Mouse (Mus musculus) heart, embryonic 11.5 days (tissue): ENCODE data around the gene Cpt1a. TPM values are rescaled to one million over a fixed set of nuclear protein-coding genes. Genes with fewer than 3 reads are reported as not detected.

Experiments used
- ATAC-seq: fragments of 200-750 bp; cut with Nextera tagmentation; replicated peaks from 2 replicates; pipeline ENCODE4 v1.8.0; 2017; ENCODE audit warnings: moderate library complexity; ENCODE audit not compliant: insufficient number of reproducible peaks, low FRiP score, low TSS enrichment
- H3K27ac ChIP-seq: fragments of 300-500 bp; sonication (generic); 2 replicates; pipeline ENCODE4 v1.5.1; 2014; ENCODE audit warnings: mild to moderate bottlenecking, low read depth, low read length
- H3K27me3 ChIP-seq: fragments of 300-500 bp; sonication (generic); 2 replicates; pipeline ENCODE4 v1.6.1; 2014; ENCODE audit warnings: mild to moderate bottlenecking, low read length, mixed read lengths; ENCODE audit not compliant: control insufficient read depth, insufficient read depth
- H3K36me3 ChIP-seq: fragments of 300-500 bp; sonication (generic); 2 replicates; pipeline ENCODE4 v1.6.1; 2014; ENCODE audit warnings: mild to moderate bottlenecking, low read length, moderate library complexity, mixed read lengths; ENCODE audit not compliant: control insufficient read depth, insufficient read depth
- H3K4me1 ChIP-seq: fragments of 300-500 bp; sonication (generic); 2 replicates; pipeline ENCODE4 v1.6.1; 2014; ENCODE audit warnings: low read length; ENCODE audit not compliant: control insufficient read depth, insufficient read depth
- H3K4me2 ChIP-seq: fragments of 300-500 bp; sonication (generic); 2 replicates; pipeline ENCODE4 v1.6.1; 2014; ENCODE audit warnings: mild to moderate bottlenecking, moderate library complexity
- H3K4me3 ChIP-seq: fragments of 300-500 bp; sonication (generic); 2 replicates; pipeline ENCODE4 v1.5.1; 2014; ENCODE audit warnings: low read depth, low read length
- H3K9ac ChIP-seq: fragments of 300-500 bp; sonication (generic); 2 replicates; pipeline ENCODE4 v1.6.1; 2014; ENCODE audit warnings: mild to moderate bottlenecking, low read depth, low read length, moderate library complexity
- H3K9me3 ChIP-seq: fragments of 300-500 bp; sonication (generic); replicated peaks from 2 replicates; pipeline ENCODE4 v1.6.1; 2016; ENCODE audit warnings: low read length; ENCODE audit not compliant: control insufficient read depth
- WGBS: fragments of 180-500 bp; shearing (Covaris S2); extraction: QIAGEN DNeasy Blood & Tissue Kit; methylation state at CpG from one replicate; pipeline ENCODE4 v1.1.7; 2014; ENCODE audit not compliant: insufficient replicate concordance; 5-methylcytosine and 5-hydroxymethylcytosine counted together
- polyA plus RNA-seq: library from polyadenylated mRNA; unstranded; fragments of >200 nt; fragmentation: Nextera tagmentation; extraction: Ambion mirVana; gene quantifications from 2 replicates; pipeline ENCODE4 v1.2.1, GENCODE M21; 2014

Gene Cpt1a
- polyA plus RNA-seq, 1 experiment from 2014 or later: 14.3 TPM

DNA sequence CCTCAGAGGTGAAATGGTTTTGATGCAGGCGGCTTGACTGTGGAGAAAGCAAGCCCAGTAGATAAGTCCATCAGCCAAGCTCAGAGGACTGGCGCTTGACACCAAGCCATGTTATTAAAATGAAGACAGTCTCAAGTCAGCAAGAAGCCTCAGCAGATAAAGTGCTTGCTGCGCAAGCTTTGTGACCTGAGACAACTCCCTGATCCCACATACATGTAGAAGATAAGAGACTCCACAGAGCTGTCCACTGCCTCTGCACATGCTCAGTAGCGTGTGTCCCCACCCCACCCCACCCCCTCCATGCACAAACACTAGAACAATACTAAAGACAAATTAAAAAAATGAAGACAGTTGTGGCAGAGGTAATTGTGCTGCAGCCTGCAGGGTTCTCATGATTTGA is 12.4 kb downstream of the Cpt1a start:
- Histone ChIP-seq H3K9ac (no peak overlapping the region), H3K4me1 (no peaks in the 10 kb centered on the region), H3K27ac (no peak overlapping the region), H3K27me3 (no peaks in the 10 kb centered on the region), H3K36me3 (no peaks in the 10 kb centered on the region), H3K9me3 (no peaks in the 10 kb centered on the region), H3K4me2 (no peak overlapping the region), H3K4me3 (no peak overlapping the region)
- ATAC-seq: no peak
- 68% methylated on average over 4 of the region's 4 CpGs for WGBS

DNA sequence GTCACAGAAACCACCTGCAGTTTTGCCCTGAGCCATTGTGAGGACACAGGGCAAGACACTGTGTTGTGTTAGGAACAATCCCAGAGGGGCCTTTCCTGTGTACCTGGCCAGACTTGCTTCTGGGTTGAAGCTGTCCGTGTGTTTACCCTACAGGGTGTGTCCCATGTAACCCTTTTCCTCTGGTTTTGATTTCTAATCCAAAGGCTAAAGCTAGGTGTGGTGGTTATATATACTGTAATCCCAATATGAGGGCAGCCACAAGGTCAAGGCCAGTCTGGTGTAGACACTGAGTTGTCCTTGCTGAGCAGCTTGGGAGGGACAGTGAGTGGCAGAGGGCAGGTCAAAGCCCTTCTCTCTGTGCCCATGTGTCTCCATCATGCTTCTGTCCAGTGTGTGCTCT is 13.8 kb downstream of the Cpt1a start:
- Histone ChIP-seq H3K4me2 (no peak overlapping the region), H3K9me3 (no peaks in the 10 kb centered on the region), H3K27me3 (no peaks in the 10 kb centered on the region), H3K4me1 (no peaks in the 10 kb centered on the region), H3K9ac (no peak overlapping the region), H3K4me3 (no peak overlapping the region), H3K36me3 (no peaks in the 10 kb centered on the region), H3K27ac (no peak overlapping the region)
- ATAC-seq: no peak
- WGBS: 62% methylated on average over 1 of the region's 1 CpGs

DNA sequence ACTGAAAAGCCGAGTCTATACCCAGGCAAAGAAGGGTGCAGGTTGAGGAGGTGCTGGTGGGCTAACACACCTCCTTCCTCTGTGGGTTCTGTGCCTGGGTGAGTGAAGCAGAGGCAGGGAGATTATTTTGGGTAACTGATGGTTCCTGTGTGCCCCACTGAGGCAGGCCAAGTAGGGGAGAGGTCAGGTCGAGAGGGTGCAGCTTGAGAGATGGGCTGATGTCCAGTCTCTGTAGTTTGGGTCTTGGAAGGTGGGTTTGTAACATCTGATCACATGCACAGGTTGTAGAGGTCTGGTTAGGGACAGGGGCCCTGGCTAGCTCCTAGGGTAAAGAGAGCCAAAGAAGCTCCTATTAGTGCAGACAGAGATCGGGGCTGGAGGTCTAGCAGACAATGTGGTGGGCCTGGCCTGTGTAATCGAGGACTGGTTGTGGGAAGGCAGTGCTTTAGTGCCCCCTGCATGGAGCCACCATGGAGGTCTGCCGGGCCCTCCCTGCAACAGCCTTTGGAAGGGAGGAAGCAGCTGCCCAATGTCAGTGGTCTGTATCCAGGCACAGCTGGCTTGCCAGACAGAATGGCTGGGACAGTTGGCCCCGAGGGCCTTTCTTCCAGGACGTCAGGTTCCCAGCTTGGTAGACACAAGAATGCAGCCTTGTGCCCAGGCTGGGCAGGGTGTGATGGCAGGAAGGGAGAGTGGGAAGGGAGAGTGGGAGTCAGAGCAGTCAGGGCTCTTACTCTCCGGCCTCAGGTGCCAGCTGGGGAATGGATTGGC is 14.5 kb downstream of the Cpt1a start:
- no peaks in the 10 kb centered on the region for H3K4me1 ChIP-seq
- H3K27me3 ChIP-seq: no peaks in the 10 kb centered on the region
- H3K9ac ChIP-seq: no peak overlapping the region
- H3K4me3 ChIP-seq: no peak overlapping the region
- 68% methylated on average over 8 of the region's 8 CpGs for WGBS
- no peak overlapping the region for H3K27ac ChIP-seq
- no peaks in the 10 kb centered on the region for H3K36me3 ChIP-seq
- H3K4me2 ChIP-seq: no peak overlapping the region
- no peaks in the 10 kb centered on the region for H3K9me3 ChIP-seq
- no peak for ATAC-seq

DNA sequence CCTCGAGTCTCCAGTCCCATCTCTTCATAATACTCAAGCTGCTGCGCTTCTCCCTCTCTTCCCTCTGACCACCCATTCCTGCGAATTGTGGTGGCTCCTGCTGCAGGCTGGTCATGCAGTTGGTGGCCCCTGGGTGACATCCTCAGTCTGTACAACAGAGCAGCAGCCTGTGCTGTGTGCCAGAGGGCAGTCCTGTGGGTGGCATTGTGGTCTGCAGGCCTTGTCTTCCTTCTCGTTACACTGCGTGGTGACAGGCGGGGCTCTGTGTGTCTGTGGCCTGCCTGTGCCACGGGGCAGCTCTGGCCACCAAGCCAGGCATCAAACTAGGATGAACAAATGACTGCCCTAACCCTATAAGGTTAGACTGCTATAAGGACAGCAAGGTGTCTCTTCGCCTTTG is 17.1 kb downstream of the Cpt1a start:
- 83% methylated on average over 8 of the region's 8 CpGs for WGBS
- no peak overlapping the region for H3K9ac ChIP-seq
- no peak overlapping the region for H3K4me3 ChIP-seq
- H3K4me1 ChIP-seq: no peaks in the 10 kb centered on the region
- ATAC-seq: no peak
- H3K9me3 ChIP-seq: no peaks in the 10 kb centered on the region
- no peaks in the 10 kb centered on the region for H3K27me3 ChIP-seq
- no peak overlapping the region for H3K27ac ChIP-seq
- H3K36me3 ChIP-seq: no peaks in the 10 kb centered on the region
- H3K4me2 ChIP-seq: no peak overlapping the region

DNA sequence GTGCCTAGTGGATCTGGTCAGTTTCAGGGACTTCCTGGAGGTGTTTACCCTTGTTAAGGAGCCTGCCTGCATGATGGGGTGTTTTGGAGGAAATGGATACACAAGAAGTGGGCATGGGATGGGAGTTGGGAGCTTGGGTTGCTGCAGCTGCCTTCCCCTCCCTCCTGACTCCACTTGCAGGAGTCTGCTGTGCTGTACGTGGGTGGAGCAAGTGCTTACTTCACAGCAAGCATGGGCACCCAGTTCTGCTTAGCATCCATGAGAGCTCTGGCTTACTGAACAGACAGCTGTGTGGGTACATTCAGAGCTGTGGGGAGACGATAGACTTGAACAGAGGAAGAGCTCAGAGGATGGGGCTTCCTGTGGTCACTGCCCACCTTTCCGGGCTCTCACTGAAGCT is 18.9 kb downstream of the Cpt1a start:
- Histone ChIP-seq H3K9ac (no peak overlapping the region), H3K4me1 (no peaks in the 10 kb centered on the region), H3K4me3 (no peak overlapping the region), H3K27me3 (no peaks in the 10 kb centered on the region), H3K4me2 (no peak overlapping the region), H3K9me3 (no peaks in the 10 kb centered on the region), H3K27ac (no peak overlapping the region), H3K36me3 (no peaks in the 10 kb centered on the region)
- WGBS: 61% methylated on average over 3 of the region's 3 CpGs
- ATAC-seq: no peak

DNA sequence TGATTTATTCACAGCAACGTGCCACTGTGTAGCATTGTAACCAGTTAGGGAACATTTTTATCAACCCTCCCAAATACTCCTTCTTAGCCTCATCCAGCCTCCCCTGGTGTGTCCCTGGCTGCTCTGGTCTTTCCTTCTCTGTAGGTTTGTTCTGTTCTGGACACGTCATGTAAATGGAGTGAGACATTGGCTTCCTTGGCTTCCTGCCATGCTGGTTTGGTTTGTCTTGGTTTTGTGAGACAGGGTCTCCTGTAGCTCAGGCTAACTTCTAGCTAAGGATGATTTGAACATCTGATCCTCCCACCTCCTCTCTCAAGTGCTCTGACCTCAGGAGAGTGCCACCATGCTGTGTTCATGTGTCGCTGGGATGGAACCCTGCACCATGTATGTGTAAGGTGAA is 21.8 kb downstream of the Cpt1a start:
- no peaks in the 10 kb centered on the region for H3K9me3 ChIP-seq
- WGBS: 71% methylated on average over 3 of the region's 3 CpGs
- no peaks in the 10 kb centered on the region for H3K27me3 ChIP-seq
- no peaks in the 10 kb centered on the region for H3K36me3 ChIP-seq
- no peak overlapping the region for H3K4me3 ChIP-seq
- no peak overlapping the region for H3K4me2 ChIP-seq
- H3K4me1 ChIP-seq: no peaks in the 10 kb centered on the region
- no peak overlapping the region for H3K9ac ChIP-seq
- ATAC-seq: no peak
- no peak overlapping the region for H3K27ac ChIP-seq

DNA sequence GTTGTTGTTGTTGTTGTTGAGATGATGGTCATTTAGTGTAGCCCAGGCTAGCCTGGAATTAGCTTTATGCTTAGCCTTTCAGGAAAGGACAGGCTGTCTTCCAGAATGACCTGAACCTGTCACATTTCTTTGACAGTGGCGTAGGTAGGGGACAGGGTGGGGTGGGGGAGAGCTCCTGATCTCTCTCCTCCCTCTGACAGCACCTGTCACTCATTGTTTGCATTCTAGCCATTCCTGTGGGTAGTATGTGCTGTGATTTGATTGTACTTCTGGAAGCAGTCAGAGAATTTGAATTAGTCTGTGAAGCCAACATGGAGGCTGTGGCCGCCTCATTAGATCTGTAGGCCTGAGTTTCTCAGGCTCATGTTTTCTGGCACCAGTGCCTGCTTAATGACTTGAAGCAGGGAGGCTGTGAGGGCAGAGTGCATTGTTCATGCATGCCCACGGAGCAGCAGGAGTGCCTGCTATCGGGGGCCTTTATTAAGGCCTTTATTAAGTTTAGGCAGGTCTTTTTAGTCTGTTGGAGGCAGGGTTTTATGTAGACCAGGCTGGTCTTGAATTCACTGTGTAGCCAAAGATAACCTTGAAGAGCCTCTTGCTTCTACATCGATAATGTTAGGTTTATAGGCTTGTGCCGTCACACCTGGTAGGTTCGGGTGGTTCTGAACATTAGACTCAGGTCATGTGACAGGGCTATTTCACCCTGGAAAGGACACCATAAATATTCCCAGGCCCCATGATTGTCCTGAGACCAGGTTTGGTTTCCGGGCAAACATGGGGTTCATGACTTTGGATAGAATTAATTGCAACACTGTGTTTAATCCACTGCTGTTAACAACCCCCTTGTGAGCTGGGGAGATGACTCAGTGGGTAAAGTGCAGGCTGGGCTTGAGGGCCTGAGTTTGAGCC is 22.8 kb downstream of the Cpt1a start:
- Histone ChIP-seq H3K36me3 (no peaks in the 10 kb centered on the region), H3K27ac (no peak overlapping the region), H3K4me1 (no peaks in the 10 kb centered on the region), H3K4me3 (no peak overlapping the region), H3K9ac (no peak overlapping the region), H3K9me3 (no peaks in the 10 kb centered on the region), H3K4me2 (no peak overlapping the region), H3K27me3 (no peaks in the 10 kb centered on the region)
- no peak for ATAC-seq
- WGBS: 79% methylated on average over 8 of the region's 8 CpGs

DNA sequence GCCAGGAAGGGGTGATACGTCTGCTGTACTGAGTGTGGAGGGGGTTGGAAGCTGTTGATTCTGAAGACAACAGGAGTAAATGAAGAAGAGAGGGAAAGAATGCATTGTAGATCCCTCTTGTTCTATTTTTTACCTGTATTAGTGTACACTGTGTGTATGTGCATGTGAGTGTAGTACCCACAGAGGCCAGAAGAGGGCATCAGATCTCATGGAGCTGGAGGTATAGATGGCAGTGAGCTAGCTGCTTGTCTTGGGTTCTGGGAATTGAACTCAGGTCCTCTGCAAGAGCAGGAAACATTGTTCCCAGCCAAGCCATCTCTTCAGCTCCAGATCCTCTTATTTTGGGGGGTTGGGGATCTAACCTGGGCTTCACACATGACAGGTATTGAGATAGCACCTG is 25.6 kb downstream of the Cpt1a start:
- no peak overlapping the region for H3K9ac ChIP-seq
- no peak for ATAC-seq
- 82% methylated on average over 1 of the region's 1 CpGs for WGBS

More for the DNA sequence above, 25.6 kb downstream of the Cpt1a start:
- Histone ChIP-seq H3K4me2 (no peak overlapping the region), H3K36me3 (no peaks in the 10 kb centered on the region), H3K9me3 (no peaks in the 10 kb centered on the region), H3K27ac (no peak overlapping the region), H3K4me1 (no peaks in the 10 kb centered on the region), H3K4me3 (no peak overlapping the region), H3K27me3 (no peaks in the 10 kb centered on the region)
